In genomic region chr4:34613571-34614145, GRCm38 (mm10) we compare ENCODE assay signal across 8 mouse cellular contexts. TPM values are rescaled to one million over a fixed set of nuclear protein-coding genes. Genes with fewer than 3 reads are reported as not detected.
DNase-seq lines count a peak whose midpoint lies in the region; ATAC-seq and TF ChIP-seq lines count a peak whose summit lies in the region.

No protein-coding gene starts in this region.

- H3K27me3 ChIP-seq in erythroblast, embryonic 14.5 days (ENCODE audit: control insufficient read depth) = no peaks in the 10 kb centered on the region
- no peaks in the 10 kb centered on the region for H3K27me3 ChIP-seq in CH12.LX (replicated peaks)
- H3K27me3 ChIP-seq in intestine, embryonic 14.5 days (replicated peaks; ENCODE audit: control insufficient read depth, insufficient read depth, low read length) = no peaks in the 10 kb centered on the region
- no peaks in the 10 kb centered on the region for H3K27me3 ChIP-seq in liver, embryonic 14.5 days (ENCODE audit: control insufficient read depth, insufficient read depth, low read length)

- H3K4me1 ChIP-seq in erythroblast, embryonic 14.5 days (ENCODE audit: control insufficient read depth) = peaks cover 38% of the 10 kb centered on the region
- peaks cover 0 to 37% of the 10 kb centered on the region in 2 experiments; a peak in 2 of 4 replicates for H3K4me1 ChIP-seq in CH12.LX (ENCODE audit: control insufficient read depth in 1 of 2, insufficient read depth in 2 of 2)
- peaks cover 3% of the 10 kb centered on the region for H3K4me1 ChIP-seq in cortical plate, adult 2 months (ENCODE audit: control insufficient read depth, insufficient read depth, low read length)
- peaks cover 15% of the 10 kb centered on the region for H3K4me1 ChIP-seq in intestine, embryonic 14.5 days (replicated peaks; ENCODE audit: control insufficient read depth, insufficient read depth, low read length)
- H3K4me1 ChIP-seq in liver, embryonic 14.5 days (replicated peaks; ENCODE audit: control insufficient read depth in 2 of 2, insufficient read depth in 2 of 2, low read length in 1 of 2) = peaks cover 14 to 18% of the 10 kb centered on the region in 2 experiments
- H3K4me1 ChIP-seq in olfactory bulb, adult 2 months (ENCODE audit: control insufficient read depth, insufficient read depth, low read length) = peaks cover 9% of the 10 kb centered on the region

- ATAC-seq in erythroblast, adult 5-6 weeks (replicated peaks; ENCODE audit: low FRiP score, poor library complexity, severe bottlenecking) = no peak
- ATAC-seq in intestine, embryonic 14.5 days (replicated peaks; ENCODE audit: low FRiP score, low TSS enrichment, low read depth) = no peak
- no peak for ATAC-seq in liver, embryonic 14.5 days (ENCODE audit: insufficient read depth)

- no peak for TF ChIP-seq CTCF in CH12.LX (conservative IDR thresholded peaks at IDR 0.05 in 1 of 2, IDR thresholded peaks at IDR 0.05 in 1 of 2; ENCODE audit: low read depth in 2 of 2, low read length in 2 of 2)
- no peak for TF ChIP-seq CTCF in cortical plate, adult 2 months (IDR thresholded peaks at IDR 0.05; ENCODE audit: extremely low read depth, insufficient read depth, low read length)
- TF ChIP-seq CTCF in liver, embryonic 14.5 days (IDR thresholded peaks at IDR 0.05; ENCODE audit: low read depth) = no peak
- no peak for TF ChIP-seq CTCF in olfactory bulb, adult 2 months (IDR thresholded peaks at IDR 0.05; ENCODE audit: insufficient read depth, low read depth, low read length)

- H3K4me2 ChIP-seq in CH12.LX (ENCODE audit: insufficient read depth, low read depth, poor library complexity, severe bottlenecking) = peak overlapping the region; percentile 69
- H3K4me2 ChIP-seq in intestine, embryonic 14.5 days (ENCODE audit: low read length) = peak overlapping the region; percentile 82
- H3K4me2 ChIP-seq in liver, embryonic 14.5 days (ENCODE audit: low read depth) = peak overlapping the region; percentile 83

- peak; percentile 16 for DNase-seq in CH12.LX (ENCODE audit: extremely low read depth)
- peak; percentile 53 for DNase-seq in intestine, embryonic 14.5 days (ENCODE audit: low spot score)
- DNase-seq in liver, embryonic 14.5 days (ENCODE audit: low read depth in 3 of 3, low spot score in 3 of 3) = no peak
- no peak for DNase-seq in layer of hippocampus, adult 18-20 months (ENCODE audit: low spot score in 2 of 2)

- TF ChIP-seq EP300 in CH12.LX (IDR thresholded peaks at IDR 0.05; ENCODE audit: low read length) = no peak
- no peak for TF ChIP-seq EP300 in liver, embryonic 14.5 days (IDR thresholded peaks at IDR 0.05; ENCODE audit: low read depth)

- peaks cover 21% of the 10 kb centered on the region for H3K36me3 ChIP-seq in erythroblast, embryonic 14.5 days (ENCODE audit: control insufficient read depth)
- H3K36me3 ChIP-seq in CH12.LX (replicated peaks in 1 of 2; ENCODE audit: control insufficient read depth in 1 of 2, insufficient read depth in 1 of 2, low read length in 1 of 2) = peaks cover 10 to 34% of the 10 kb centered on the region in 2 experiments
- H3K36me3 ChIP-seq in intestine, embryonic 14.5 days (ENCODE audit: control insufficient read depth, insufficient read depth, low read length) = peaks cover 16% of the 10 kb centered on the region; the same call in 1 of the 2 replicates
- peaks cover 3% of the 10 kb centered on the region for H3K36me3 ChIP-seq in liver, embryonic 14.5 days (replicated peaks; ENCODE audit: control insufficient read depth, insufficient read depth, low read depth)

- 70% methylated on average over 6 of the region's 6 CpGs for WGBS in intestine, embryonic 14.5 days
- WGBS in liver, embryonic 14.5 days (ENCODE audit: insufficient replicate concordance) = 60% methylated on average over 6 of the region's 6 CpGs
- WGBS in olfactory bulb, adult 2 months = 41% methylated on average over 6 of the region's 6 CpGs

- H3K27ac ChIP-seq in CH12.LX (ENCODE audit: insufficient read depth, low read depth) = no peak overlapping the region
- no peak overlapping the region for H3K27ac ChIP-seq in cortical plate, adult 2 months (ENCODE audit: insufficient read depth, low read length)
- no peak overlapping the region for H3K27ac ChIP-seq in intestine, embryonic 14.5 days (ENCODE audit: low read depth)
- H3K27ac ChIP-seq in liver, embryonic 14.5 days = 0 out of 2 replicates have a peak overlapping the region, but pooled peaks have one; percentile 4
- no peak overlapping the region for H3K27ac ChIP-seq in olfactory bulb, adult 2 months (ENCODE audit: insufficient read depth, low read depth, low read length)

- H3K4me3 ChIP-seq in erythroblast, embryonic 14.5 days (replicated peaks) = peak overlapping the region; percentile 97
- peak overlapping the region; percentile 89 to 100 (median 90) for H3K4me3 ChIP-seq in CH12.LX (replicated peaks in 1 of 3; ENCODE audit: low read depth in 2 of 3, low read length in 2 of 3, poor library complexity in 1 of 3)
- H3K4me3 ChIP-seq in cortical plate, adult 2 months (ENCODE audit: insufficient read depth, low read length) = peak overlapping the region; percentile 80; the same call in 1 of the 2 replicates
- peak overlapping the region; percentile 78 for H3K4me3 ChIP-seq in intestine, embryonic 14.5 days (ENCODE audit: low read depth, low read length)
- H3K4me3 ChIP-seq in liver, embryonic 14.5 days (ENCODE audit: insufficient read depth in 1 of 2, low read depth in 2 of 2, low read length in 2 of 2) = peak overlapping the region; percentile 80 to 86
- H3K4me3 ChIP-seq in olfactory bulb, adult 2 months (ENCODE audit: insufficient read depth, low read depth, low read length) = peak overlapping the region; percentile 20; the same call in 1 of the 2 replicates

- in situ Hi-C loops in CH12.LX (cut with MboI; ENCODE audit: low pct_ligation_motif_present, low pct_unique_long_range_greater_than_20kb, low sequenced_read_pairs) = no loop called here

- dilution Hi-C loops in CH12.LX (cut with MboI; ENCODE audit: extremely low pct_ligation_motif_present, extremely low pct_unique_long_range_greater_than_20kb, low sequenced_read_pairs) = no loop called here

- TF ChIP-seq POLR2A in CH12.LX (IDR thresholded peaks at IDR 0.05; ENCODE audit: low read depth, low read length) = no peak
- no peak for TF ChIP-seq POLR2A in cortical plate, adult 2 months (IDR thresholded peaks at IDR 0.05; ENCODE audit: extremely low read depth, insufficient read depth, low read length)
- no peak for TF ChIP-seq POLR2A in olfactory bulb, adult 2 months (IDR thresholded peaks at IDR 0.05; ENCODE audit: insufficient read depth, low read depth, low read length)

- H3K79me2 ChIP-seq in CH12.LX (replicated peaks; ENCODE audit: control insufficient read depth, extremely low read depth, insufficient read depth, poor library complexity, severe bottlenecking) = peaks cover 51% of the 10 kb centered on the region

- peak overlapping the region; percentile 92 for H3K9ac ChIP-seq in CH12.LX (ENCODE audit: insufficient read depth, low read depth)
- peak overlapping the region; percentile 65 for H3K9ac ChIP-seq in intestine, embryonic 14.5 days (ENCODE audit: low read length)
- H3K9ac ChIP-seq in liver, embryonic 14.5 days (replicated peaks) = peak overlapping the region; percentile 94

- no peak for TF ChIP-seq RAD21 in CH12.LX (IDR thresholded peaks at IDR 0.05; ENCODE audit: low read depth, low read length)

- no peaks in the 10 kb centered on the region for H3K9me3 ChIP-seq in erythroblast, embryonic 14.5 days (ENCODE audit: control insufficient read depth, low read length)
- no peaks in the 10 kb centered on the region for H3K9me3 ChIP-seq in CH12.LX (replicated peaks; ENCODE audit: low read length)
- H3K9me3 ChIP-seq in intestine, embryonic 14.5 days (ENCODE audit: control insufficient read depth, low read length) = no peaks in the 10 kb centered on the region
- no peaks in the 10 kb centered on the region for H3K9me3 ChIP-seq in liver, embryonic 14.5 days (ENCODE audit: control insufficient read depth, low read length)

TF ChIP-seq in CH12.LX, 34 proteins besides CTCF, POLR2A, EP300 and RAD21 (continues in another document):
- TF ChIP-seq USF1 (IDR thresholded peaks at IDR 0.05; ENCODE audit: low read depth, low read length) (no peak), MYC (IDR thresholded peaks at IDR 0.05; ENCODE audit: low read depth, low read length) (no peak), TCF12 (IDR thresholded peaks at IDR 0.05; ENCODE audit: low read depth, low read length) (no peak), RCOR1 (conservative IDR thresholded peaks at IDR 0.05; ENCODE audit: low read depth, low read length) (no peak), POLR2AphosphoS2 (IDR thresholded peaks at IDR 0.05; ENCODE audit: low read depth, low read length) (no peak)

RNA-seq across cellular contexts. Expression of gene Orc3, which starts 1.1 kb away (rescaled TPM):
- 0.38 and 0.45 TPM in 2 replicates for polyA plus RNA-seq in erythroblast, embryonic 14.5 days (2012)
- total RNA-seq in erythroblast, adult 5-6 weeks (2015; ENCODE audit: low replicate concordance) = 23.8 and 25.7 TPM in 2 replicates
- 25.9 and 27.4 TPM in 2 replicates for total RNA-seq in erythroblast, adult 5-6 weeks (2017; ENCODE audit: low replicate concordance)
- total RNA-seq in CH12.LX (2012; rRNA removed) = 65.7 and 68.2 TPM in 2 replicates
- 156 and 163 TPM in 2 replicates for total RNA-seq in CH12.LX (2014; rRNA removed)
- polyA plus RNA-seq in CH12.LX (2012; ENCODE audit: insufficient read length, low read depth) = 81.0 and 86.7 TPM in 2 replicates
- polyA plus RNA-seq in cortical plate, adult 2 months (2012; rRNA removed) = 32.8 and 34.8 TPM in 2 replicates
- polyA plus RNA-seq in intestine, embryonic 14.5 days (2014; fragmentation: Nextera tagmentation; extraction: Ambion mirVana) = 89.3 and 93.9 TPM in 2 replicates
- polyA plus RNA-seq in liver, embryonic 14.5 days (2012; rRNA removed) = 14.7 and 21.9 TPM in 2 replicates
- 45.0 and 48.8 TPM in 2 replicates for polyA plus RNA-seq in liver, embryonic 14.5 days (2014; fragmentation: Nextera tagmentation; extraction: Ambion mirVana)
- 439 TPM in 1 of 2 replicates, not detected in the other for polyA plus RNA-seq in olfactory bulb, adult 2 months (2012; ENCODE audit: insufficient read depth, insufficient read length, low replicate concordance, missing spikeins)
- 10 to 100 TPM; 48.0 to 49.8 TPM for total RNA-seq in layer of hippocampus, adult 18-20 months (2021)

RNA-seq across cellular contexts. Expression of gene Rars2, which starts 1.1 kb away (rescaled TPM):
- 0.07 and 0.14 TPM in 2 replicates for polyA plus RNA-seq in erythroblast, embryonic 14.5 days (2012)
- 9.2 and 10.0 TPM in 2 replicates for total RNA-seq in erythroblast, adult 5-6 weeks (2015; ENCODE audit: low replicate concordance)
- total RNA-seq in erythroblast, adult 5-6 weeks (2017; ENCODE audit: low replicate concordance) = 5.4 and 7.3 TPM in 2 replicates
- 44.8 and 45.4 TPM in 2 replicates for total RNA-seq in CH12.LX (2012; rRNA removed)
- total RNA-seq in CH12.LX (2014; rRNA removed) = 72.6 and 81.7 TPM in 2 replicates
- polyA plus RNA-seq in CH12.LX (2012; ENCODE audit: insufficient read length, low read depth) = 61.4 and 73.1 TPM in 2 replicates
- 25.7 and 27.4 TPM in 2 replicates for polyA plus RNA-seq in cortical plate, adult 2 months (2012; rRNA removed)
- 62.2 and 73.8 TPM in 2 replicates for polyA plus RNA-seq in intestine, embryonic 14.5 days (2014; fragmentation: Nextera tagmentation; extraction: Ambion mirVana)
- 9.9 and 17.4 TPM in 2 replicates for polyA plus RNA-seq in liver, embryonic 14.5 days (2012; rRNA removed)
- polyA plus RNA-seq in liver, embryonic 14.5 days (2014; fragmentation: Nextera tagmentation; extraction: Ambion mirVana) = 23.5 and 28.4 TPM in 2 replicates
- polyA plus RNA-seq in olfactory bulb, adult 2 months (2012; ENCODE audit: insufficient read depth, insufficient read length, low replicate concordance, missing spikeins) = not detected in 2 replicates
- total RNA-seq in layer of hippocampus, adult 18-20 months (2021) = 10 to 100 TPM; 26.5 to 27.6 TPM

Comparison
In these comparisons a context has a peak if more than half of its experiments do, and no peak if none do; other contexts are left out.
1. H3K4me3 ChIP-seq: peak in every context shown above with its lines; median percentile 97 in erythroblast, embryonic 14.5 days; 90 in CH12.LX; 83 in liver, embryonic 14.5 days; 80 in cortical plate, adult 2 months; 78 in intestine, embryonic 14.5 days; 20 in olfactory bulb, adult 2 months.
2. DNase-seq: peak in CH12.LX (single experiment) and intestine, embryonic 14.5 days (single experiment); none in liver, embryonic 14.5 days (0 of 3) and layer of hippocampus, adult 18-20 months (0 of 2).
3. RNA of gene Orc3, which starts 1.1 kb away (polyA plus RNA-seq): 439 TPM in olfactory bulb, adult 2 months, 89.3 to 93.9 TPM in intestine, embryonic 14.5 days, 81.0 to 86.7 TPM in CH12.LX, 14.7 to 48.8 TPM in liver, embryonic 14.5 days and 32.8 to 34.8 TPM in cortical plate, adult 2 months; 0.38 to 0.45 TPM in erythroblast, embryonic 14.5 days; every median in the first group is over 10 times any median in the second.
4. Peak in every context shown above with its lines, with median percentiles within 50 percentile points of each other: H3K4me2 ChIP-seq and H3K9ac ChIP-seq.